Mouse (Mus musculus): ENCODE data around the gene St8sia2. TPM values are rescaled to one million over a fixed set of nuclear protein-coding genes. Genes with fewer than 3 reads are reported as not detected.

Gene St8sia2
- polyA plus RNA-seq, 1 experiment from 2014 or later, result 1.4 TPM

GRCm38 (mm10) chr7:73965164-73965563 is 48.3 kb downstream of the St8sia2 start:
- H3K4me2 ChIP-seq, result no peak overlapping the region
- H3K27ac ChIP-seq, result no peak overlapping the region
- no peak for ATAC-seq (replicated peaks; ENCODE audit: insufficient number of reproducible peaks, insufficient read depth, low FRiP score, low read depth)
- no peaks in the 10 kb centered on the region for H3K36me3 ChIP-seq
- H3K9ac ChIP-seq, result no peak overlapping the region
- no peak overlapping the region for H3K4me3 ChIP-seq
- H3K4me1 ChIP-seq (replicated peaks), result no peaks in the 10 kb centered on the region
- 78% methylated on average over 3 of the region's 3 CpGs for WGBS
- H3K27me3 ChIP-seq, result no peaks in the 10 kb centered on the region
- no peaks in the 10 kb centered on the region for H3K9me3 ChIP-seq (replicated peaks)

- Histone ChIP-seq H3K4me1 (replicated peaks) (peaks cover 6% of the 10 kb centered on the region; the same call in 1 of the 2 replicates), H3K4me3 (no peak overlapping the region), H3K9me3 (replicated peaks) (no peaks in the 10 kb centered on the region), H3K27ac (no peak overlapping the region), H3K9ac (no peak overlapping the region), H3K36me3 (no peaks in the 10 kb centered on the region), H3K4me2 (no peak overlapping the region), H3K27me3 (no peaks in the 10 kb centered on the region)
- 77% methylated on average over 5 of the region's 5 CpGs for WGBS
- no peak for ATAC-seq (replicated peaks; ENCODE audit: insufficient number of reproducible peaks, insufficient read depth, low FRiP score, low read depth)
These were observed 51.1 kb downstream of the St8sia2 start for GRCm38 (mm10) chr7:73962431-73962830.

DNA sequence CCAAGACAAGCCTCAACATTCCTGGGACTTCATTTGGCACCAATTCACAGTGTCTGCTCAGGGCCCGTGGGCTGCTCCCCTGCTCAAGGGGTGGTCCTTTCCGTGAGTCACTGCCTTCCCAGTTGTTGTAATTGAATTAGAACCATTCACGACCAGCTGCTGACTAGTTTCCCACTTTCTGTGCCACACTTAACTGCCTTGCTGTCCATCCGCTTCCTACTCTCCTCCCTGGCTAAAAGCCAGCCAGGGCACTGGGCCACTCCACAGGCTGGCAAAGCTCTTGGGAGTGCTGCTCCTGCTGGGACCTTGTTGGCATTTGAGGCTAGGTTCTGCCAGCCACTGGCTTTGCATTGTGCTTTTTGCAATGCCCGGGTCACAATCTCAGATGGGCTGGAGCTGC is 59.0 kb downstream of the St8sia2 start:
- H3K4me1 ChIP-seq (replicated peaks), result peaks cover 6% of the 10 kb centered on the region; the same call in 1 of the 2 replicates
- 49% methylated on average over 5 of the region's 5 CpGs for WGBS

DNA sequence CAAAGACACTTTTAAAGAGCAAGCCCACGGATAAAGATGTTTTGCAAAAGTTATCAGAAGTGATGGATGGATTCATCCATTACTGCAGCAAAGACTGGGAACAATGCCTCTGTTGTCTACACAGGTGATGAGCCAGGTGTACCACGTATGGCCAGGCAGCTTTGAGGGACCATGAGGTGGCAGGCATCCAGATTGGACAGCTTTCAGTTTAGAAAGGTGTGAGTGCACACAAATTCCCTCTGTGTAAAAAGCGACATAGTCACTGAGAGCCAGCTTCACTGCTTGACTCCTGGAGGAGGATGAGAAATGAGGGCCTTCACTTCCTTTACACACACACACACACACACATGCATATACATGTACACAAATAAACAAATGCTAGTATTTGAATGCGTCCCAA is 60.4 kb downstream of the St8sia2 start:
- Histone ChIP-seq H3K9ac (no peak overlapping the region), H3K4me1 (replicated peaks) (no peaks in the 10 kb centered on the region), H3K27me3 (no peaks in the 10 kb centered on the region; the same call in 1 of the 2 replicates), H3K36me3 (no peaks in the 10 kb centered on the region), H3K27ac (no peak overlapping the region), H3K9me3 (replicated peaks) (no peaks in the 10 kb centered on the region), H3K4me3 (no peak overlapping the region), H3K4me2 (no peak overlapping the region)
- 84% methylated on average over 4 of the region's 4 CpGs for WGBS
- no peak for ATAC-seq (replicated peaks; ENCODE audit: insufficient number of reproducible peaks, insufficient read depth, low FRiP score, low read depth)

More for the DNA sequence above, 59.0 kb downstream of the St8sia2 start:
- Histone ChIP-seq H3K9ac (no peak overlapping the region), H3K4me2 (no peak overlapping the region), H3K9me3 (replicated peaks) (no peaks in the 10 kb centered on the region), H3K4me3 (no peak overlapping the region), H3K27me3 (no peaks in the 10 kb centered on the region; the same call in 1 of the 2 replicates), H3K36me3 (no peaks in the 10 kb centered on the region), H3K27ac (no peak overlapping the region)
- no peak for ATAC-seq (replicated peaks; ENCODE audit: insufficient number of reproducible peaks, insufficient read depth, low FRiP score, low read depth)

- Histone ChIP-seq H3K4me1 (replicated peaks) (no peaks in the 10 kb centered on the region), H3K27me3 (no peaks in the 10 kb centered on the region), H3K36me3 (no peaks in the 10 kb centered on the region), H3K4me3 (no peak overlapping the region), H3K4me2 (no peak overlapping the region), H3K27ac (no peak overlapping the region), H3K9me3 (replicated peaks) (no peaks in the 10 kb centered on the region), H3K9ac (no peak overlapping the region)
- no peak; the same call in 1 of the 2 replicates for ATAC-seq (replicated peaks; ENCODE audit: insufficient number of reproducible peaks, insufficient read depth, low FRiP score, low read depth)
- WGBS, result 36% methylated on average over 4 of the region's 4 CpGs
These were observed 71.8 kb downstream of the St8sia2 start for GRCm38 (mm10) chr7:73941640-73942039.

DNA sequence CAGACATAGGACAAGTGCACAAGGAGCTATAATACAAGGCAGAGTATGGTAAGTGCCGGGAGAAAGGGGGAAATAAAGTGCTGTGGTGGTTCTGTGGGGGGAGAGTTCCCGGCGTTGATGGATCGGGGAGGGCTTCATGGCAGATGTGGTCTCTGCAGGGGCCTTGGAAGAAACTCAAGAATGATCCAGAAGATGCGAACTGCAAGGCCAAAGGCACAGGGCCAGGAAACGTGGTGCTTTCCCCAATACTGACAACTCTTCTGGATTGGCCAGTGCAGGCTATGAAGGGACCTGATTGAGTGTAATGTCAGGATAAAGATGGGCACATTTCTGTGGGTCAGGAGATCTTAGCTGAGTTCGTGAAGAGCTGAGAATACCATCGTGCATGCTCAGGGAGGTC is 74.3 kb downstream of the St8sia2 start:
- Histone ChIP-seq H3K4me1 (replicated peaks) (no peaks in the 10 kb centered on the region), H3K9ac (no peak overlapping the region), H3K27me3 (no peaks in the 10 kb centered on the region), H3K4me2 (no peak overlapping the region), H3K4me3 (no peak overlapping the region), H3K27ac (no peak overlapping the region), H3K9me3 (replicated peaks) (no peaks in the 10 kb centered on the region), H3K36me3 (no peaks in the 10 kb centered on the region)
- 81% methylated on average over 8 of the region's 8 CpGs for WGBS
- no peak for ATAC-seq (replicated peaks; ENCODE audit: insufficient number of reproducible peaks, insufficient read depth, low FRiP score, low read depth)

DNA sequence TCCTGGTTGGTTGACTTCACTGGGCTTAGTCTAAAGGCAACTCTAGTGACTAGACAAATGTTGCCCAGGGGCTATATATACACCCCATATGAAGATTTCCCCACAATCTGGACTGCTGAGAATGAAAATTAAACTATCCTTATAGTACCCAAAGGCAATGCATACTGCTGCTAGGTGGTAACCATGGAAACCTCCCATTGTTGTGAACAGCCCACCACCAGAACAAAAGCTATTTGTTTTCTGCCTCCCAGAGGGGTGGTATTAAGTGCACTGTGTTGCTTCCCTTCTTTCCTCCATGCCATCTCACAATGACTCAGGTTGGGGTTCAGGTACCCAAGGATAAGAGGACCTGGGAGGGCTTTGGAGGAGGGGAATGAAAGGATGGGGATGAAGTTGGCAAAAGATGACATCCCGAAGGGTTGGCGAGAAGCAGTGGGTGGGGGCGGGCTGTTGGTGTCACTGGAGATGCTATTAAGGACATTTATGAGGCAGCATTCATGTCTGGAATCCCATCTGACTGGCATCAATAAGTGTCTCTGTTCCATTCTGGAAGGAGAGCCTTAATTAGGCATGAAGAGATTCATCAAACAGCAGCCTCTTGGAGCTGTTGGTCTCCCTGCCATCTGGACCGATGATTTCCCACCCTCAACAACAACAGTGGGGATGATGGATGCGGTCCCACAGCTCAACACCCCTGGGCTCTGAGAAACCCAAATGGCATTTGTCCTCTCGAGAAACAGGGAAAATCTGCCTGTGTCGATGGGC is 75.3 kb downstream of the St8sia2 start:
- Histone ChIP-seq H3K4me3 (no peak overlapping the region), H3K36me3 (no peaks in the 10 kb centered on the region), H3K9ac (no peak overlapping the region), H3K27me3 (no peaks in the 10 kb centered on the region), H3K4me2 (no peak overlapping the region), H3K27ac (no peak overlapping the region), H3K9me3 (replicated peaks) (no peaks in the 10 kb centered on the region), H3K4me1 (replicated peaks) (no peaks in the 10 kb centered on the region)
- no peak for ATAC-seq (replicated peaks; ENCODE audit: insufficient number of reproducible peaks, insufficient read depth, low FRiP score, low read depth)
- 81% methylated on average over 7 of the region's 7 CpGs for WGBS

DNA sequence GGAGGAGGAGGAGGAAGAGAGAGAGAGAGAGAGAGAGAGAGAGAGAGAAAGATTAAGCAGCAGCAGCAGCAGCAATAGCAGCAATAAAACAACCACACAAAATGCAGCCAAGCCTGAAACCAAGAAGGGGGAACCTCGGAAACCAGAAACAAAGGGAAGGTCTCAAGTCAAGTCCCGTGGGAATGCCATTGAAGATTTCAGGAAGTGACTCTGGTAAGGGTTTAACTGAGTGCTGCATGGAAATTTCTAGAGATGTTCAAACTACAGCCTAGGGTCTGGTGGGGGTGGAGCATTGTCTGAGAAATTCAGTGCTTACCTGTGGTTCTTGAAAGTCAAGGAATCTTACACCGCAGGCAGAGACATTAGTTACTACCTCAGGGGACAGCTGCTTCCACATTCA is 77.4 kb downstream of the St8sia2 start:
- ATAC-seq (replicated peaks; ENCODE audit: insufficient number of reproducible peaks, insufficient read depth, low FRiP score, low read depth), result no peak
- no peak overlapping the region for H3K4me2 ChIP-seq
- H3K36me3 ChIP-seq, result no peaks in the 10 kb centered on the region
- H3K9ac ChIP-seq, result no peak overlapping the region
- H3K27ac ChIP-seq, result no peak overlapping the region
- H3K4me3 ChIP-seq, result no peak overlapping the region
- no peaks in the 10 kb centered on the region for H3K9me3 ChIP-seq (replicated peaks)
- 63% methylated on average over 3 of the region's 3 CpGs for WGBS
- no peaks in the 10 kb centered on the region for H3K27me3 ChIP-seq
- H3K4me1 ChIP-seq (replicated peaks), result no peaks in the 10 kb centered on the region

GRCm38 (mm10) chr7:73935703-73936102 is 77.8 kb downstream of the St8sia2 start:
- ATAC-seq (replicated peaks; ENCODE audit: insufficient number of reproducible peaks, insufficient read depth, low FRiP score, low read depth), result no peak
- 71% methylated on average over 2 of the region's 2 CpGs for WGBS
- H3K27me3 ChIP-seq, result no peaks in the 10 kb centered on the region
- no peak overlapping the region for H3K4me2 ChIP-seq
- no peaks in the 10 kb centered on the region for H3K36me3 ChIP-seq
- H3K9ac ChIP-seq, result no peak overlapping the region
- H3K9me3 ChIP-seq (replicated peaks), result no peaks in the 10 kb centered on the region
- H3K4me3 ChIP-seq, result no peak overlapping the region
- H3K27ac ChIP-seq, result no peak overlapping the region
- H3K4me1 ChIP-seq (replicated peaks), result no peaks in the 10 kb centered on the region

- H3K27ac ChIP-seq, result no peak overlapping the region
- no peaks in the 10 kb centered on the region for H3K4me1 ChIP-seq (replicated peaks)
- no peak overlapping the region for H3K4me3 ChIP-seq
- H3K9ac ChIP-seq, result no peak overlapping the region
- no peak overlapping the region for H3K4me2 ChIP-seq
- WGBS, result 60% methylated on average over 3 of the region's 3 CpGs
- no peaks in the 10 kb centered on the region for H3K27me3 ChIP-seq
- no peak for ATAC-seq (replicated peaks; ENCODE audit: insufficient number of reproducible peaks, insufficient read depth, low FRiP score, low read depth)
- no peaks in the 10 kb centered on the region for H3K36me3 ChIP-seq
- no peaks in the 10 kb centered on the region for H3K9me3 ChIP-seq (replicated peaks)
These were observed 80.5 kb downstream of the St8sia2 start for GRCm38 (mm10) chr7:73933036-73933435.

DNA sequence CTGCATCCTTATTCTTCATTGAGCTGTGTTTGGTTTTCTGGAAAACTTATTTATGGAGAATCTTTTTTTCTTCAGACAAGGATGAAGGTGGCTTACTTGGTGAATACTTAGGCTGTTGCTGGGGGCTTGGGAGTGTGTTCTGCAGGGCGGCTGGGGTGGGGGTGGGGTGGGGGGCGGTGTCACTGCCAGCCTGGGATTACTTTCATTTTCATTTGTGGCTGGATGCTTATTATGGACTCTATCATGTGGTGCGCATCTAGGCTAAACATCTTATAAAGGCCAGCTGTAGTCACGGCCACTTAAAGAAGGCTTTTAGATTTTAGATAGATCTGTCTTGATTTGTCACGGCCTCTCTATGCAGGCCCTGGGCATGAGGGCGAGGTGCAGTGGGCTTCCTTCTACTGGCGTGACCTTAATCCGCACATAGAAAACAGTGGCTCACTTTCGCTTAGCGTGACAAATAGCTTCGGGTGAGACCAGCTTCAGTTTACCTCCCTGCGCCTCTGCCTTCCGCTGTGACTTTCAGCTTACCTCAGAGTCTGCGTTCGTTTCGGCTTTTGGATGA is 92.5 kb downstream of the St8sia2 start:
- ATAC-seq (replicated peaks; ENCODE audit: insufficient number of reproducible peaks, insufficient read depth, low FRiP score, low read depth), result no peak
- Histone ChIP-seq H3K27ac (no peak overlapping the region), H3K36me3 (no peaks in the 10 kb centered on the region), H3K4me3 (no peak overlapping the region), H3K9ac (no peak overlapping the region), H3K9me3 (replicated peaks) (no peaks in the 10 kb centered on the region), H3K27me3 (no peaks in the 10 kb centered on the region), H3K4me1 (replicated peaks) (no peaks in the 10 kb centered on the region), H3K4me2 (no peak overlapping the region)
- 82% methylated on average over 16 of the region's 16 CpGs for whole genome bisulfite sequencing

Data from heart, embryonic 15.5 days (tissue).